Mouse (Mus musculus) lung, embryonic 16.5 days (tissue): ENCODE data around the gene Psmd9. TPM values are rescaled to one million over a fixed set of nuclear protein-coding genes. Genes with fewer than 3 reads are reported as not detected.

Experiments used
- ATAC-seq: fragments of 200-750 bp; cut with Nextera tagmentation; 2 replicates; pipeline ENCODE4 v1.8.0; 2017; ENCODE audit warnings: low read depth, mild to moderate bottlenecking, moderate library complexity
- H3K27ac ChIP-seq: fragments of 300-500 bp; sonication (generic); 2 replicates; pipeline ENCODE4 v1.5.1; 2014; ENCODE audit warnings: mild to moderate bottlenecking, control low read depth, low read length
- H3K27me3 ChIP-seq: fragments of 300-500 bp; sonication (generic); 2 replicates; pipeline ENCODE4 v1.6.1; 2014; ENCODE audit warnings: low read depth, low read length, mixed read lengths; ENCODE audit not compliant: control insufficient read depth, insufficient read depth
- H3K36me3 ChIP-seq: fragments of 300-500 bp; sonication (generic); 2 replicates; pipeline ENCODE4 v1.6.1; 2014; ENCODE audit warnings: low read length; ENCODE audit not compliant: control insufficient read depth, insufficient read depth
- H3K4me1 ChIP-seq: fragments of 300-500 bp; sonication (generic); replicated peaks from 2 replicates; pipeline ENCODE4 v1.6.1; 2014; ENCODE audit warnings: low read length, mixed read lengths; ENCODE audit not compliant: control insufficient read depth, insufficient read depth
- H3K4me2 ChIP-seq: fragments of 300-500 bp; sonication (generic); 2 replicates; pipeline ENCODE4 v1.6.1; 2014; ENCODE audit warnings: low read depth, low read length, control low read depth
- H3K4me3 ChIP-seq: fragments of 300-500 bp; sonication (generic); 2 replicates; pipeline ENCODE4 v1.5.1; 2014; ENCODE audit warnings: mild to moderate bottlenecking, low read length, control low read depth
- H3K9ac ChIP-seq: fragments of 300-500 bp; sonication (generic); 2 replicates; pipeline ENCODE4 v1.6.1; 2014; ENCODE audit warnings: low read length, control low read depth
- H3K9me3 ChIP-seq: fragments of 300-500 bp; sonication (generic); 2 replicates; pipeline ENCODE4 v1.6.1; 2016; ENCODE audit warnings: low read length; ENCODE audit not compliant: control insufficient read depth
- WGBS: fragments of 180-500 bp; shearing (Covaris S2); extraction: QIAGEN DNeasy Blood & Tissue Kit; methylation state at CpG from one replicate; pipeline ENCODE4 v1.1.7; 2014; 5-methylcytosine and 5-hydroxymethylcytosine counted together
- polyA plus RNA-seq: library from polyadenylated mRNA; unstranded; fragments of >200 nt; fragmentation: Nextera tagmentation; extraction: Ambion mirVana; gene quantifications from 2 replicates; pipeline ENCODE4 v1.2.1, GENCODE M21; 2015

Gene Psmd9
- polyA plus RNA-seq, 1 experiment from 2014 or later: 87.0 TPM

- Histone ChIP-seq H3K4me1 (peaks cover 49% of the 10 kb centered on the region), H3K9ac (peak overlapping the region; percentile 31; the same call in 1 of the 2 replicates), H3K4me2 (no peak overlapping the region), H3K9me3 (no peaks in the 10 kb centered on the region), H3K4me3 (no peak overlapping the region), H3K27ac (no peak overlapping the region), H3K36me3 (peaks cover 33% of the 10 kb centered on the region), H3K27me3 (no peaks in the 10 kb centered on the region)
- ATAC-seq: no peak
- WGBS: 79% methylated on average over 25 of the region's 25 CpGs
Observed at GRCm38 (mm10) chr5:123148073-123148722, 21.0 kb upstream of the Psmd9 start.

DNA sequence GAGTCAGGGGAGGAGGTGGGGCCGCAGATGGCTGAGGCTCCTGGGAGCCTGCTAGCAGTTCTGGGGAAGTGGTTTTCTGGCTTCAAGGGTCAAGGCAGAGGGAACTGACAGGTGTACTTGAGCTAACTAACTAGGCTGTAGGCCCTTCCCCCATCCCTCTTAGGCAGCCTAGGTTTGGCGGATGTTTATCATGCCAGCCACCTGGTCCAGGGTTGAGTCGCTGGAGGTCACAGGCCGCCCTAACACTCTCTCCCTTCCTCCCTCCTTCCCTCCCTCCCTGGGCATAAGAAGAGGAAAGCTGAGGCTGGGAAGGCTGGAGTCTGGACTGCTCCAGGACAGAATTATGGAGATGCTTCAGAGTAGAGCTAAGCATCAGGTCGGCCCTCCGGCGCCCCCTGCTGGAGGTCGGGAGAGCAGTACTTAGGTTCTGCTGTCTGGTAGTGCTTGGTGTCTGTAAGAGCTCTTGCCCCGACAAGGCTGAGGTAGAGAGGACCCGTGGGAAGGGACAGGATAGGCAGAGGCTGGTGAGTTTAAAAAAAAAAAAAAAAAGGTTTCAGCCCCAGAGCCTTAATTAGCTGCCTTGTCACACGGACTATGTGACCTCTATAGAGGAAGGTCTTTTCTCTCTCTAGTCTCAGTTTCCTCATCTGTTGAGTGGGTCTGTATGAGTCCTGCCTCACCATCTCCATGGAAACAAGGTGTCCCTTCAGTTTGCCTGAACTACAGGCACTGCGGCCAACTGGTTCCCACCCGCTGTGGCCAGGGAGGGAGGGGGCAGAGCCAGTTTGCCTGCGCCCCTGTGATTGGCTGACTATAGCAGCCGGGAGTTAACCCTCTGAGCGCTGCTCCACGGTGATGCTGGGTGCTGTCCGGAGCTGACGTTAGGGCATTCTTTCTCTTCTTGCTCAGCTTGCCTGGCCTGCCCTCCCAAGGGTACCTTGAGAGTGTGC lies 19.5 kb upstream of the Psmd9 start:
- WGBS: 3% methylated on average over 19 of the region's 19 CpGs
- H3K27me3 ChIP-seq: no peaks in the 10 kb centered on the region
- ATAC-seq: peak; percentile 88
- H3K9ac ChIP-seq: peak overlapping the region; percentile 51; the same call in 1 of the 2 replicates
- peak overlapping the region; percentile 46 for H3K4me3 ChIP-seq
- peak overlapping the region; percentile 60 for H3K4me2 ChIP-seq
- H3K36me3 ChIP-seq: peaks cover 45% of the 10 kb centered on the region
- H3K27ac ChIP-seq: peak overlapping the region; percentile 52
- peaks cover 39% of the 10 kb centered on the region for H3K4me1 ChIP-seq
- H3K9me3 ChIP-seq: no peaks in the 10 kb centered on the region

DNA sequence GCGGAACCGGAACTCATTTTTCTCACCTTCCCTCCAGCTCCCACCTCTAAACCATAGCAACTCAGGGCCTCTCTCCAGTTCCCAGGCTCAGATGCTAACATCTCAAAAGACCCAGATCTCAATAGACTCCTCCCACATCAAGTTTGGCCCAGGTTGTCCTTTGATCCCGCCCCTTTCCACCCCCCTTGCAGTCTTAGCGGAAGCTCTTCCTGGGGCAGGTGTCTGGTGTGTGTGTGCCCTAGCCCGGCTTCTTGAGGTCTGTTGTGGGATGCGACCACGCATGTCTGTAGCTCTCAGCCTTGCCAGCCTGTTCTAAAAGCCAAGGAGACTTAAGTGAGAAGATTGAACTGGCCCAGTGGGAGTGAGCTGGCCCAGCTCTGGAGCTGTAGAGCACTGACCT lies 18.6 kb upstream of the Psmd9 start:
- H3K9ac ChIP-seq: peak overlapping the region; percentile 31

GRCm38 (mm10) chr5:123151077-123151476 lies 18.1 kb upstream of the Psmd9 start:
- ATAC-seq: peak; percentile 23
- H3K9me3 ChIP-seq: no peaks in the 10 kb centered on the region
- peaks cover 32% of the 10 kb centered on the region for H3K4me1 ChIP-seq
- H3K9ac ChIP-seq: peak overlapping the region; percentile 31
- 12% methylated on average over 7 of the region's 7 CpGs for WGBS
- peak overlapping the region; percentile 54; the same call in 1 of the 2 replicates for H3K27ac ChIP-seq
- H3K4me2 ChIP-seq: peak overlapping the region; percentile 60
- H3K27me3 ChIP-seq: no peaks in the 10 kb centered on the region
- peaks cover 47% of the 10 kb centered on the region for H3K36me3 ChIP-seq
- peak overlapping the region; percentile 46 for H3K4me3 ChIP-seq

More for the DNA sequence above, 18.6 kb upstream of the Psmd9 start:
- Histone ChIP-seq H3K4me3 (peak overlapping the region; percentile 46), H3K4me1 (peaks cover 32% of the 10 kb centered on the region), H3K36me3 (peaks cover 45% of the 10 kb centered on the region), H3K27ac (peak overlapping the region; percentile 54; the same call in 1 of the 2 replicates), H3K4me2 (peak overlapping the region; percentile 60), H3K27me3 (no peaks in the 10 kb centered on the region), H3K9me3 (no peaks in the 10 kb centered on the region)
- WGBS: 23% methylated on average over 7 of the region's 7 CpGs
- ATAC-seq: no peak

GRCm38 (mm10) chr5:123151707-123152362 lies 17.4 kb upstream of the Psmd9 start:
- peaks cover 44% of the 10 kb centered on the region for H3K36me3 ChIP-seq
- ATAC-seq: no peak

GRCm38 (mm10) chr5:123152901-123153300 lies 16.3 kb upstream of the Psmd9 start:
- peaks cover 32% of the 10 kb centered on the region for H3K4me1 ChIP-seq
- H3K9me3 ChIP-seq: no peaks in the 10 kb centered on the region
- ATAC-seq: no peak
- H3K36me3 ChIP-seq: peaks cover 51% of the 10 kb centered on the region
- no peak overlapping the region for H3K4me3 ChIP-seq
- no peak overlapping the region for H3K4me2 ChIP-seq
- no peak overlapping the region for H3K9ac ChIP-seq
- no peak overlapping the region for H3K27ac ChIP-seq
- no peaks in the 10 kb centered on the region for H3K27me3 ChIP-seq
- WGBS: 65% methylated on average over 1 of the region's 1 CpGs

More at GRCm38 (mm10) chr5:123151707-123152362, 17.4 kb upstream of the Psmd9 start:
- H3K9me3 ChIP-seq: no peaks in the 10 kb centered on the region
- no peak overlapping the region for H3K4me3 ChIP-seq
- H3K9ac ChIP-seq: no peak overlapping the region; the same call in 1 of the 2 replicates
- H3K4me1 ChIP-seq: peaks cover 32% of the 10 kb centered on the region
- WGBS: 91% methylated on average over 17 of the region's 19 CpGs
- H3K27ac ChIP-seq: no peak overlapping the region
- no peak overlapping the region for H3K4me2 ChIP-seq
- no peaks in the 10 kb centered on the region for H3K27me3 ChIP-seq

DNA sequence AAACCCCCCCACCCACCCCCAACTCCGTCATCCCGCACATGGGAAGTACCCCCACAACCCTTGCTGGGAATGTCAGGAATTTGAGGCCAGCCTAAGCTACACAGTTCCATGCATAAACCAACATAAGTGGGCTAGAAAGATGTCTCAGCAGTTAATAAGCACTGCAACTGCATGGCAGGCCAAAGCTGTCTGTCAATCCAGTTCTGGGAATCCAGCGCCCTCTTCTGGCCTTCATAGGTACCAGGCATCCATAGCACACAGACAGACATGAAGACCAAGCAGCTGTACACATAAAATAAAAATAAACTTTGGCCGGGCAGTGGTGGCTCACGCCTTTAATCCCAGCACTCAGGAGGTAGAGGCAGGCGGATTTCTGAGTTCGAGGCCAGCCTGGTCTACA lies 13.8 kb upstream of the Psmd9 start:
- Histone ChIP-seq H3K9ac (no peak overlapping the region), H3K36me3 (peaks cover 69% of the 10 kb centered on the region), H3K4me3 (no peak overlapping the region), H3K27me3 (no peaks in the 10 kb centered on the region), H3K4me2 (no peak overlapping the region), H3K27ac (no peak overlapping the region), H3K9me3 (no peaks in the 10 kb centered on the region), H3K4me1 (peaks cover 11% of the 10 kb centered on the region)
- 31% methylated on average over 7 of the region's 7 CpGs for WGBS
- peak; percentile 39 for ATAC-seq

GRCm38 (mm10) chr5:123156763-123157162 lies 12.4 kb upstream of the Psmd9 start:
- no peak overlapping the region for H3K9ac ChIP-seq
- H3K4me2 ChIP-seq: no peak overlapping the region
- no peaks in the 10 kb centered on the region for H3K9me3 ChIP-seq
- no peak overlapping the region for H3K4me3 ChIP-seq
- WGBS: 87% methylated on average over 12 of the region's 12 CpGs
- H3K27ac ChIP-seq: no peak overlapping the region
- no peaks in the 10 kb centered on the region for H3K4me1 ChIP-seq
- H3K36me3 ChIP-seq: peaks cover 72% of the 10 kb centered on the region
- no peak for ATAC-seq
- no peaks in the 10 kb centered on the region for H3K27me3 ChIP-seq

DNA sequence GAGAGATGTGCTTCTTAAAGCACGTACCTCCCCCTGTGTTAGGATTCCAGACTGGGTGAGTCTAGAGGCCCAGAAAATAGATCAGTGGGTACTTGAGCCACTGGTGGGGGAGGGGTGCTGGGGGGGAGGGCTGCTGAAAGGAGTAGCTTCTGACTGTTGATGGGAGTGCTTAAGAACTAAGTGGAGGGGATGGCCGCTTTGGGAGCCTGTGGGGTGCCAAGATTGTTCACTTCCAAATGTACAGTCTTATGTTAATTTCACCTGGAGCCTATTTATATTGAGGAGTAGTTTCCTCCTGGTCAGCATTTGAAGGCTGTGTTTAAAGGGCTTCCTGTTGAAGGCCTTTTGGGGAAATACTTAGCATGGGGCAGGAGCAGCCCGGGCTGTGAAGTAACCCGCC lies 11.2 kb upstream of the Psmd9 start:
- ATAC-seq: no peak
- no peak overlapping the region for H3K4me2 ChIP-seq
- H3K36me3 ChIP-seq: peaks cover 63% of the 10 kb centered on the region
- no peak overlapping the region for H3K27ac ChIP-seq
- H3K9me3 ChIP-seq: no peaks in the 10 kb centered on the region
- H3K9ac ChIP-seq: no peak overlapping the region
- WGBS: 83% methylated on average over 4 of the region's 4 CpGs
- no peaks in the 10 kb centered on the region for H3K27me3 ChIP-seq
- no peaks in the 10 kb centered on the region for H3K4me1 ChIP-seq
- no peak overlapping the region for H3K4me3 ChIP-seq
